Mouse (Mus musculus): Measurements from ENCODE around the gene Adamts8.

DNA sequence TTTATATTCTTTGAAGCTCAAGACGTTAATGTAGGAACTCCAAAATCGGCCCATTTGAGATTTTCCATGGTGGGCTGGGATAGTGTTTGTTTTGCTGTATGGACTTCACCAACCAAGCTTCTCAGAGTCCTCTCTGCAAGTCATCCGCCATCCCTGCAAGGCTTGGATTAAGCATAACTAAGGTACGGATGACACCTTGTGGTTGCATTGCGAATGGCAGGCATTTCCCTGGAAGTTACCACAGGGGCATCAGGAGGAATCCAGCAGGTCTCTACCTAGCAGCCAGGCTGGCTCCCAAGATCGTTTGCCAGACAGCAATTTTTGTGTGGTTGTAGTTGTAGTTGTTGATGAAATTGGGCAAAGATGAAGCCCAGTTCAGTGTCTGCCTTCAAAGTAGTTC lies 2.0 kb upstream of the Adamts8 start:
- TF ChIP-seq CTCF (IDR thresholded peaks at IDR 0.05), result peak; percentile 98
- peak; percentile 95 for TF ChIP-seq EP300 (IDR thresholded peaks at IDR 0.05; ENCODE audit: insufficient read depth, low read depth, low read length)
- no peak for TF ChIP-seq POLR2A (IDR thresholded peaks at IDR 0.05; ENCODE audit: insufficient read depth, low read depth, low read length)

Data from heart, adult 2 months (tissue).